Mouse (Mus musculus) embryonic facial prominence, embryonic 11.5 days (tissue): Measurements from ENCODE around the gene Far2. TPM values are rescaled to one million over a fixed set of nuclear protein-coding genes. Genes with fewer than 3 reads are reported as not detected.

Source experiments
- ATAC-seq: fragments of 200-750 bp; cut with Nextera tagmentation; replicated peaks from 2 replicates; pipeline ENCODE4 v1.8.0; 2017; ENCODE audit warnings: low read depth; ENCODE audit not compliant: insufficient number of reproducible peaks, low FRiP score, low TSS enrichment
- DNase-seq: peaks from one replicate; pipeline ENCODE4 v3.0.0-alpha.2; 2015; ENCODE audit warnings: low spot score
- H3K27ac ChIP-seq: fragments of 300-500 bp; sonication (generic); replicated peaks from 2 replicates; pipeline ENCODE4 v1.5.1; 2014; ENCODE audit warnings: mild to moderate bottlenecking, low read depth, low read length, control low read depth
- H3K27me3 ChIP-seq: fragments of 300-500 bp; sonication (generic); 2 replicates; pipeline ENCODE4 v1.6.1; 2014; ENCODE audit warnings: mild to moderate bottlenecking, low read length, moderate library complexity, mixed read lengths; ENCODE audit not compliant: control insufficient read depth, insufficient read depth
- H3K36me3 ChIP-seq: fragments of 300-500 bp; sonication (generic); replicated peaks from 2 replicates; pipeline ENCODE4 v1.6.1; 2014; ENCODE audit warnings: low read depth, mild to moderate bottlenecking, low read length, moderate library complexity, mixed read lengths; ENCODE audit not compliant: control insufficient read depth, insufficient read depth
- H3K4me1 ChIP-seq: fragments of 300-500 bp; sonication (generic); 2 replicates; pipeline ENCODE4 v1.6.1; 2014; ENCODE audit warnings: low read length, mixed read lengths; ENCODE audit not compliant: control insufficient read depth, insufficient read depth
- H3K4me2 ChIP-seq: fragments of 300-500 bp; sonication (generic); 2 replicates; pipeline ENCODE4 v1.6.1; 2014; ENCODE audit warnings: low read depth, mild to moderate bottlenecking, control low read depth, low read length, moderate library complexity
- H3K4me3 ChIP-seq: fragments of 300-500 bp; sonication (generic); 2 replicates; pipeline ENCODE4 v1.5.1; 2014; ENCODE audit warnings: low read depth, low read length, control low read depth
- H3K9ac ChIP-seq: fragments of 300-500 bp; sonication (generic); replicated peaks from 2 replicates; pipeline ENCODE4 v1.6.1; 2014; ENCODE audit warnings: mild to moderate bottlenecking, control low read depth, low read length
- H3K9me3 ChIP-seq: fragments of 300-500 bp; sonication (generic); replicated peaks from 2 replicates; pipeline ENCODE4 v1.6.1; 2016; ENCODE audit warnings: mild to moderate bottlenecking, low read length, inconsistent platforms, mixed read lengths; ENCODE audit not compliant: control insufficient read depth
- WGBS: fragments of 180-500 bp; shearing (Covaris S2); extraction: QIAGEN DNeasy Blood & Tissue Kit; methylation state at CpG from one replicate; pipeline ENCODE4 v1.1.7; 2014; 5-methylcytosine and 5-hydroxymethylcytosine counted together
- polyA plus RNA-seq: library from polyadenylated mRNA; unstranded; fragments of >200 nt; fragmentation: Nextera tagmentation; extraction: Ambion mirVana; gene quantifications from 2 replicates; pipeline ENCODE4 v1.2.1, GENCODE M21; 2014

Gene Far2
- polyA plus RNA-seq, 1 experiment from 2014 or later = 2.4 TPM

- DNase-seq (no peak), ATAC-seq (no peak)
- no peak overlapping the region for H3K27ac ChIP-seq
- no peaks in the 10 kb centered on the region for H3K4me1 ChIP-seq
- H3K4me3 ChIP-seq = no peak overlapping the region
- H3K9ac ChIP-seq = no peak overlapping the region
- H3K9me3 ChIP-seq = no peaks in the 10 kb centered on the region
- H3K27me3 ChIP-seq = no peaks in the 10 kb centered on the region
- H3K36me3 ChIP-seq = no peaks in the 10 kb centered on the region
- 92% methylated on average over 4 of the region's 4 CpGs for WGBS
- no peak overlapping the region for H3K4me2 ChIP-seq
Observed at GRCm38 (mm10) chr6:148068786-148069185, 21.7 kb downstream of the Far2 start.

- Histone ChIP-seq H3K27ac (no peak overlapping the region), H3K9ac (no peak overlapping the region), H3K4me2 (no peak overlapping the region), H3K4me1 (no peaks in the 10 kb centered on the region), H3K27me3 (no peaks in the 10 kb centered on the region), H3K36me3 (no peaks in the 10 kb centered on the region), H3K9me3 (no peaks in the 10 kb centered on the region), H3K4me3 (no peak overlapping the region)
- ATAC-seq = no peak
- DNase-seq = no peak
- 78% methylated on average over 3 of the region's 3 CpGs for WGBS
Observed at GRCm38 (mm10) chr6:148073599-148073998, 26.5 kb downstream of the Far2 start.

- Histone ChIP-seq H3K9ac (no peak overlapping the region), H3K27ac (no peak overlapping the region), H3K9me3 (no peaks in the 10 kb centered on the region), H3K27me3 (no peaks in the 10 kb centered on the region), H3K36me3 (no peaks in the 10 kb centered on the region), H3K4me3 (no peak overlapping the region), H3K4me2 (no peak overlapping the region), H3K4me1 (no peaks in the 10 kb centered on the region)
- DNase-seq (no peak), ATAC-seq (no peak)
Observed at GRCm38 (mm10) chr6:148074211-148074864, 27.3 kb downstream of the Far2 start.

GRCm38 (mm10) chr6:148083864-148084263 is 36.8 kb downstream of the Far2 start:
- Histone ChIP-seq H3K9me3 (no peaks in the 10 kb centered on the region), H3K27ac (no peak overlapping the region), H3K36me3 (no peaks in the 10 kb centered on the region), H3K27me3 (no peaks in the 10 kb centered on the region), H3K4me2 (no peak overlapping the region), H3K9ac (no peak overlapping the region), H3K4me1 (no peaks in the 10 kb centered on the region), H3K4me3 (no peak overlapping the region)
- ATAC-seq (no peak), DNase-seq (no peak)
- 79% methylated on average over 2 of the region's 2 CpGs for whole genome bisulfite sequencing

- Histone ChIP-seq H3K9ac (no peak overlapping the region), H3K9me3 (no peaks in the 10 kb centered on the region), H3K27ac (no peak overlapping the region), H3K27me3 (no peaks in the 10 kb centered on the region), H3K4me3 (no peak overlapping the region), H3K4me1 (no peaks in the 10 kb centered on the region), H3K4me2 (no peak overlapping the region), H3K36me3 (no peaks in the 10 kb centered on the region)
- DNase-seq (no peak), ATAC-seq (no peak)
- 89% methylated on average over 2 of the region's 2 CpGs for WGBS
Observed at GRCm38 (mm10) chr6:148084403-148084802, 37.3 kb downstream of the Far2 start.

GRCm38 (mm10) chr6:148097039-148097438 is 50.0 kb downstream of the Far2 start:
- Histone ChIP-seq H3K9ac (no peak overlapping the region), H3K27ac (no peak overlapping the region), H3K4me3 (no peak overlapping the region), H3K4me2 (no peak overlapping the region), H3K4me1 (no peaks in the 10 kb centered on the region), H3K27me3 (no peaks in the 10 kb centered on the region), H3K9me3 (no peaks in the 10 kb centered on the region), H3K36me3 (no peaks in the 10 kb centered on the region)
- ATAC-seq = no peak
- WGBS = 57% methylated on average over 3 of the region's 3 CpGs
- no peak for DNase-seq

- Histone ChIP-seq H3K4me3 (no peak overlapping the region), H3K9ac (no peak overlapping the region), H3K27ac (no peak overlapping the region), H3K27me3 (no peaks in the 10 kb centered on the region), H3K4me2 (no peak overlapping the region), H3K9me3 (no peaks in the 10 kb centered on the region), H3K4me1 (no peaks in the 10 kb centered on the region), H3K36me3 (no peaks in the 10 kb centered on the region)
- whole genome bisulfite sequencing = 83% methylated on average over 3 of the region's 3 CpGs
- ATAC-seq (no peak), DNase-seq (no peak)
Observed at GRCm38 (mm10) chr6:148101977-148102376, 54.9 kb downstream of the Far2 start.

- H3K27ac ChIP-seq = no peak overlapping the region
- no peak for ATAC-seq
- H3K9me3 ChIP-seq = no peaks in the 10 kb centered on the region
- H3K36me3 ChIP-seq = no peaks in the 10 kb centered on the region
- H3K4me3 ChIP-seq = no peak overlapping the region
- WGBS = 91% methylated on average over 1 of the region's 1 CpGs
- H3K4me1 ChIP-seq = no peaks in the 10 kb centered on the region
- H3K9ac ChIP-seq = no peak overlapping the region
- no peak for DNase-seq
- no peak overlapping the region for H3K4me2 ChIP-seq
- H3K27me3 ChIP-seq = no peaks in the 10 kb centered on the region
Observed at GRCm38 (mm10) chr6:148102434-148102833, 55.4 kb downstream of the Far2 start.
